Mouse (Mus musculus): ENCODE data around the gene Phf11b. TPM values are rescaled to one million over a fixed set of nuclear protein-coding genes. Genes with fewer than 3 reads are reported as not detected.

Phf11b gene
- 8.6 TPM for polyA plus RNA-seq (2014; fragmentation: Illumina TruSeq; extraction: RNeasy Lipid Tissue Mini Kit (QIAGEN cat#74804); ENCODE audit: low read depth, low replicate concordance)

DNA sequence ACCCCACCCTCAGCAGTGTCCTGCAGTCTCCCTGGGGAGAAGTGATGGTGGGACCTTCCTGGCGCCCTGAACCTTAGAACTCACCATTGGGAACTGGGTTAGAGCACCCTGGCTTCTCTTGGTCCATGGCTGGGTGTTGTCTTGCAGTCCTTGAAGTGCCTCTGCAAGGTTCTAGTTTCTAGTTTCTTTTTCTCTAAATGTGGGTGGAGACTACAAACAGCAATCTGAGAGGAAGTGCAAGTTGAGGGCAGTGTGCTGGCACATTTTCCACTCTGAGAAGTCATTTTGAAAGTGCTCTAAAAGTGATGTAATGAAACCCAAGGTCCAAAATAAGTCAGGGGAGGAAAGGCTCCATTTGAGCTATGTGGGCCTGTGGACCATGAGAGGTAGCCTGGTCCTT, at the start of gene Phf11b:
Gene Phf11b (minus strand): TSS at position 163 of the 400 bp plus-strand sequence.

GRCm38 (mm10) chr14:59365244-59365644, 24.1 kb upstream of the Phf11b start, which contains the start of gene Phf11d:
TSS of gene Phf11d (minus strand) at chr14:59365470.

DNA sequence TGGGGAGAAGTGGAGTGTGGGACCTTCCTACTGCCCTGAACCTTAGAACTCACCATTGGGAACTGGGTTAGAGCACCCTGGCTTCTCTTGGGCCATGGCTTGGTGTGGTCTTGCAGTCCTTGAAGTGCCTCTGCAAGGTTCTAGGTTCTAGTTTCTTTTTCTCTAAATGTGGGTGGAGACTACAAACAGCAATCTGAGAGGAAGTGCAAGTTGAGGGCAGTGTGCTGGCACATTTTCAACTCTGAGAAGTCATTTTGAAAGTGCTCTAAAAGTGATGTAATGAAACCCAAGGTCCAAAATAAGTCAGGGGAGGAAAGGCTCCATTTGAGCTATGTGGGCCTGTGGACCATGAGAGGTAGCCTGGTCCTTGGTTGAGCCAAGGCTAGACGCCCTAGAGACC, 43.8 kb downstream of the Phf11b start, which contains the start of gene Phf11a:
Gene Phf11a (minus strand): TSS at position 132 of the 400 bp plus-strand sequence.

Other genes with a start within 250 kb of the Phf11b start
- gene 1700129C05Rik, start 198.5 kb downstream of the Phf11b start, polyA plus RNA-seq (2014; fragmentation: Illumina TruSeq; extraction: RNeasy Lipid Tissue Mini Kit (QIAGEN cat#74804); ENCODE audit: low read depth, low replicate concordance) = not detected
- gene Gm5142, start 162.6 kb downstream of the Phf11b start, polyA plus RNA-seq (2014; fragmentation: Illumina TruSeq; extraction: RNeasy Lipid Tissue Mini Kit (QIAGEN cat#74804); ENCODE audit: low read depth, low replicate concordance) = not detected
- gene Rcbtb1, start 140.1 kb downstream of the Phf11b start, polyA plus RNA-seq (2014; fragmentation: Illumina TruSeq; extraction: RNeasy Lipid Tissue Mini Kit (QIAGEN cat#74804); ENCODE audit: low read depth, low replicate concordance) = 48.8 TPM
- gene Gm6904, start 81.1 kb downstream of the Phf11b start, polyA plus RNA-seq (2014; fragmentation: Illumina TruSeq; extraction: RNeasy Lipid Tissue Mini Kit (QIAGEN cat#74804); ENCODE audit: low read depth, low replicate concordance) = not detected
- 1.0 TPM for gene Phf11a, start 43.8 kb downstream of the Phf11b start, polyA plus RNA-seq (2014; fragmentation: Illumina TruSeq; extraction: RNeasy Lipid Tissue Mini Kit (QIAGEN cat#74804); ENCODE audit: low read depth, low replicate concordance)
- gene Phf11d, start 24.1 kb upstream of the Phf11b start, polyA plus RNA-seq (2014; fragmentation: Illumina TruSeq; extraction: RNeasy Lipid Tissue Mini Kit (QIAGEN cat#74804); ENCODE audit: low read depth, low replicate concordance) = 14.4 TPM
- 1.5 TPM for gene Phf11c, start 54.0 kb upstream of the Phf11b start, polyA plus RNA-seq (2014; fragmentation: Illumina TruSeq; extraction: RNeasy Lipid Tissue Mini Kit (QIAGEN cat#74804); ENCODE audit: low read depth, low replicate concordance)
- 17.4 TPM for gene Setdb2, start 99.5 kb upstream of the Phf11b start, polyA plus RNA-seq (2014; fragmentation: Illumina TruSeq; extraction: RNeasy Lipid Tissue Mini Kit (QIAGEN cat#74804); ENCODE audit: low read depth, low replicate concordance)
- gene Cab39l, start 99.6 kb upstream of the Phf11b start, polyA plus RNA-seq (2014; fragmentation: Illumina TruSeq; extraction: RNeasy Lipid Tissue Mini Kit (QIAGEN cat#74804); ENCODE audit: low read depth, low replicate concordance) = 209 TPM